Mouse (Mus musculus) forebrain, postnatal 0 days (tissue): ENCODE measurements around the gene Vmn1r215. TPM values are rescaled to one million over a fixed set of nuclear protein-coding genes. Genes with fewer than 3 reads are reported as not detected.

Source experiments
- ATAC-seq: fragments of 200-750 bp; cut with Nextera tagmentation; 2 replicates; pipeline ENCODE4 v1.8.0; 2017; ENCODE audit warnings: mild to moderate bottlenecking, moderate library complexity
- DNase-seq: peaks from one replicate; pipeline ENCODE4 v3.0.0-alpha.2; 2015
- H3K27ac ChIP-seq: fragments of 300-500 bp; sonication (generic); 2 replicates; pipeline ENCODE4 v1.5.1; 2014; ENCODE audit warnings: low read depth, mild to moderate bottlenecking, antibody characterized with exemption, low read length, moderate library complexity, mixed read lengths
- H3K27me3 ChIP-seq: fragments of 300-500 bp; sonication (generic); 2 replicates; pipeline ENCODE4 v1.6.1; 2014; ENCODE audit warnings: mild to moderate bottlenecking, low read length, mixed read lengths; ENCODE audit not compliant: insufficient read depth
- H3K36me3 ChIP-seq: fragments of 300-500 bp; sonication (generic); 2 replicates; pipeline ENCODE4 v1.6.1; 2014; ENCODE audit warnings: mild to moderate bottlenecking, moderate library complexity; ENCODE audit not compliant: insufficient read depth
- H3K4me1 ChIP-seq: fragments of 300-500 bp; sonication (generic); 2 replicates; pipeline ENCODE4 v1.6.1; 2014; ENCODE audit warnings: antibody characterized with exemption; ENCODE audit not compliant: insufficient read depth
- H3K4me2 ChIP-seq: fragments of 300-500 bp; sonication (generic); 2 replicates; pipeline ENCODE4 v1.6.1; 2014; ENCODE audit warnings: low read depth, mild to moderate bottlenecking, moderate library complexity
- H3K4me3 ChIP-seq: fragments of 300-500 bp; sonication (generic); 2 replicates; pipeline ENCODE4 v1.5.1; 2014; ENCODE audit warnings: low read depth, low read length, mixed read lengths
- H3K9ac ChIP-seq: fragments of 300-500 bp; sonication (generic); 2 replicates; pipeline ENCODE4 v1.6.1; 2014; ENCODE audit warnings: mild to moderate bottlenecking
- H3K9me3 ChIP-seq: fragments of 300-500 bp; sonication (generic); 2 replicates; pipeline ENCODE4 v1.6.1; 2016; ENCODE audit warnings: low read length
- CTCF ChIP-seq: sonication (generic); IDR thresholded peaks from 2 replicates; pipeline ENCODE4 v1.5.1; 2016; ENCODE audit warnings: antibody characterized with exemption, control low read depth, low read depth
- WGBS: fragments of 180-500 bp; shearing (Covaris S2); extraction: QIAGEN DNeasy Blood & Tissue Kit; methylation state at CpG from one replicate; pipeline ENCODE4 v1.1.7; 2014; 5-methylcytosine and 5-hydroxymethylcytosine counted together
- polyA plus RNA-seq: library from polyadenylated mRNA; unstranded; fragments of >200 nt; fragmentation: Nextera tagmentation; extraction: Ambion mirVana; gene quantifications from 2 replicates; pipeline ENCODE4 v1.2.1, GENCODE M21; 2015
- total RNA-seq: library from RNA; depleted of rRNA; stranded (reverse); fragments of >200 nt; gene quantifications from 2 replicates; pipeline ENCODE4 v1.2.3, GENCODE M21; 2014; rRNA removed

Gene Vmn1r215
- total and polyA plus RNA-seq, 2 experiments from 2014 or later = not detected

DNA sequence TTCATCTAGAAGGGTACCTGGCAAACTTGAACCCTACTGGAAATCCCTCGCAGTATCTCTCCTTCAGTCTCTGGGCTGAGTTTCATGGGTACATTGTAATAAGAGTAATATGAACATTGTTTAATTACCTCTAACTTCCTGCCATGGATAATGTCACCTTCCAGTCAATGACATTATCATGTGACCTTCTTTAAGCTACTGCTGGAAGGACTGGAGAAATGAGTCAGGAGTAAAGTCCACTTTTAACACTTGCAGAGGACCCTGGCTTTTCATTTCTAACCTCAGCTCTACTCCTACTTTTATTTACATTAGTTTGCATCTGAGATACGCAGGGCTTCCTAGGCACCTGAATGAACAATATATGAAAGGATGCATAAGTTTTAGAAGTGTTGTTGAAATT is 52.8 kb downstream of the Vmn1r215 start:
- Histone ChIP-seq H3K27me3 (no peaks in the 10 kb centered on the region), H3K4me2 (no peak overlapping the region), H3K36me3 (no peaks in the 10 kb centered on the region), H3K4me1 (no peaks in the 10 kb centered on the region), H3K4me3 (no peak overlapping the region), H3K27ac (no peak overlapping the region), H3K9me3 (no peaks in the 10 kb centered on the region), H3K9ac (no peak overlapping the region)
- WGBS = 93% methylated on average over 2 of the region's 2 CpGs
- ATAC-seq (no peak), DNase-seq (no peak)
- TF ChIP-seq CTCF = no peak

Other genes starting within 250 kb of the Vmn1r215 start
- not detected in 2 replicates for gene Vmn1r210, start 236.7 kb upstream of the Vmn1r215 start, total RNA-seq
- gene Vmn1r210, start 236.7 kb upstream of the Vmn1r215 start, polyA plus RNA-seq = not detected in 2 replicates
- gene Vmn1r211, start 210.5 kb upstream of the Vmn1r215 start, total RNA-seq = not detected in 2 replicates
- gene Vmn1r211, start 210.5 kb upstream of the Vmn1r215 start, polyA plus RNA-seq = not detected in 2 replicates
- gene Vmn1r212, start 183.8 kb upstream of the Vmn1r215 start, total RNA-seq = not detected in 2 replicates
- not detected in 2 replicates for gene Vmn1r212, start 183.8 kb upstream of the Vmn1r215 start, polyA plus RNA-seq
- gene Vmn1r213, start 60.4 kb upstream of the Vmn1r215 start, total RNA-seq = not detected in 2 replicates
- not detected in 2 replicates for gene Vmn1r213, start 60.4 kb upstream of the Vmn1r215 start, polyA plus RNA-seq
- not detected in 2 replicates for gene Vmn1r214, start 37.6 kb upstream of the Vmn1r215 start, total RNA-seq
- not detected in 2 replicates for gene Vmn1r214, start 37.6 kb upstream of the Vmn1r215 start, polyA plus RNA-seq
- not detected in 2 replicates for gene Vmn1r217, start 50.2 kb downstream of the Vmn1r215 start, total RNA-seq
- not detected in 2 replicates for gene Vmn1r217, start 50.2 kb downstream of the Vmn1r215 start, polyA plus RNA-seq
- gene Vmn1r218, start 65.1 kb downstream of the Vmn1r215 start, total RNA-seq = not detected in 2 replicates
- gene Vmn1r218, start 65.1 kb downstream of the Vmn1r215 start, polyA plus RNA-seq = not detected in 2 replicates
- not detected in 2 replicates for gene Vmn1r219, start 91.3 kb downstream of the Vmn1r215 start, total RNA-seq
- not detected in 2 replicates for gene Vmn1r219, start 91.3 kb downstream of the Vmn1r215 start, polyA plus RNA-seq
- not detected in 2 replicates for gene Vmn1r220, start 120.0 kb downstream of the Vmn1r215 start, total RNA-seq
- gene Vmn1r220, start 120.0 kb downstream of the Vmn1r215 start, polyA plus RNA-seq = not detected in 2 replicates
- not detected in 2 replicates for gene Vmn1r221, start 146.1 kb downstream of the Vmn1r215 start, total RNA-seq
- not detected in 2 replicates for gene Vmn1r221, start 146.1 kb downstream of the Vmn1r215 start, polyA plus RNA-seq
- not detected in 2 replicates for gene Vmn1r222, start 167.9 kb downstream of the Vmn1r215 start, total RNA-seq
- gene Vmn1r222, start 167.9 kb downstream of the Vmn1r215 start, polyA plus RNA-seq = not detected in 2 replicates
- not detected in 2 replicates for gene Vmn1r223, start 179.1 kb downstream of the Vmn1r215 start, total RNA-seq
- not detected in 2 replicates for gene Vmn1r223, start 179.1 kb downstream of the Vmn1r215 start, polyA plus RNA-seq